Mouse (Mus musculus): Measurements from ENCODE around the gene Rnf185. TPM values are rescaled to one million over a fixed set of nuclear protein-coding genes. Genes with fewer than 3 reads are reported as not detected.
A peak's percentile ranks its signal among the peaks of the same experiment; 100 is the strongest.

The Rnf185 gene
- 41.1 and 41.7 TPM in 2 replicates for polyA plus RNA-seq (2015; fragmentation: Nextera tagmentation; extraction: Ambion mirVana)

- Histone ChIP-seq H3K9ac (peak within 1 kb of the TSS; percentile 81), H3K27ac (replicated peaks) (peak within 1 kb of the TSS; percentile 90), H3K4me1 (replicated peaks) (peaks cover 26% of the 10 kb centered on the region), H3K36me3 (peaks cover 6% of the 10 kb centered on the region; the same call in 1 of the 2 replicates), H3K27me3 (no peaks in the 10 kb centered on the region), H3K9me3 (no peaks in the 10 kb centered on the region), H3K4me2 (peak within 1 kb of the TSS; percentile 87), H3K4me3 (peak within 1 kb of the TSS; percentile 85)
- ATAC-seq (ENCODE audit: low FRiP score, low read depth), result peak; percentile 97
- WGBS, result under 1% methylated on average over 45 of the region's 45 CpGs
Observed at GRCm38 (mm10) chr11:3452167-3452639, at the start of gene Rnf185. Gene Rnf185, minus strand, starts transcription at chr11:3452363.

GRCm38 (mm10) chr11:3497296-3497695 lies 45.1 kb upstream of the Rnf185 start:
- H3K27ac ChIP-seq (replicated peaks), result no peak overlapping the region
- no peak overlapping the region for H3K4me2 ChIP-seq
- no peak overlapping the region for H3K4me3 ChIP-seq
- H3K9me3 ChIP-seq, result no peaks in the 10 kb centered on the region
- no peaks in the 10 kb centered on the region for H3K36me3 ChIP-seq
- no peak for ATAC-seq (ENCODE audit: low FRiP score, low read depth)
- no peak overlapping the region for H3K9ac ChIP-seq
- H3K4me1 ChIP-seq (replicated peaks), result no peaks in the 10 kb centered on the region
- 95% methylated on average over 1 of the region's 1 CpGs for WGBS
- H3K27me3 ChIP-seq, result no peaks in the 10 kb centered on the region

GRCm38 (mm10) chr11:3496756-3497155 lies 44.6 kb upstream of the Rnf185 start:
- Histone ChIP-seq H3K9me3 (no peaks in the 10 kb centered on the region), H3K9ac (no peak overlapping the region), H3K4me1 (replicated peaks) (no peaks in the 10 kb centered on the region), H3K36me3 (no peaks in the 10 kb centered on the region), H3K4me3 (no peak overlapping the region), H3K27ac (replicated peaks) (no peak overlapping the region), H3K4me2 (no peak overlapping the region), H3K27me3 (no peaks in the 10 kb centered on the region)
- WGBS, result 66% methylated on average over 5 of the region's 5 CpGs
- no peak for ATAC-seq (ENCODE audit: low FRiP score, low read depth)

- Histone ChIP-seq H3K4me3 (no peak overlapping the region), H3K4me2 (no peak overlapping the region), H3K27me3 (no peaks in the 10 kb centered on the region), H3K36me3 (no peaks in the 10 kb centered on the region), H3K9ac (no peak overlapping the region), H3K9me3 (no peaks in the 10 kb centered on the region), H3K4me1 (replicated peaks) (no peaks in the 10 kb centered on the region), H3K27ac (replicated peaks) (no peak overlapping the region)
- no peak for ATAC-seq (ENCODE audit: low FRiP score, low read depth)
- 83% methylated on average over 14 of the region's 14 CpGs for WGBS
Observed at GRCm38 (mm10) chr11:3495496-3495895, 43.3 kb upstream of the Rnf185 start.

GRCm38 (mm10) chr11:3494857-3495256 lies 42.7 kb upstream of the Rnf185 start:
- Histone ChIP-seq H3K27ac (replicated peaks) (no peak overlapping the region), H3K4me3 (no peak overlapping the region), H3K4me1 (replicated peaks) (no peaks in the 10 kb centered on the region), H3K4me2 (no peak overlapping the region), H3K9ac (no peak overlapping the region), H3K9me3 (no peaks in the 10 kb centered on the region), H3K27me3 (no peaks in the 10 kb centered on the region), H3K36me3 (no peaks in the 10 kb centered on the region)
- ATAC-seq (ENCODE audit: low FRiP score, low read depth), result no peak
- WGBS, result 83% methylated on average over 17 of the region's 17 CpGs

- no peak for ATAC-seq (ENCODE audit: low FRiP score, low read depth)
- Histone ChIP-seq H3K27me3 (no peaks in the 10 kb centered on the region), H3K36me3 (no peaks in the 10 kb centered on the region), H3K9ac (no peak overlapping the region), H3K4me2 (no peak overlapping the region), H3K4me3 (no peak overlapping the region), H3K4me1 (replicated peaks) (no peaks in the 10 kb centered on the region), H3K9me3 (no peaks in the 10 kb centered on the region), H3K27ac (replicated peaks) (no peak overlapping the region)
- WGBS, result 68% methylated on average over 4 of the region's 4 CpGs
Observed at GRCm38 (mm10) chr11:3492748-3493147, 40.6 kb upstream of the Rnf185 start.

GRCm38 (mm10) chr11:3489036-3489435 lies 36.9 kb upstream of the Rnf185 start:
- H3K27ac ChIP-seq (replicated peaks), result no peak overlapping the region
- no peak overlapping the region for H3K4me2 ChIP-seq
- ATAC-seq (ENCODE audit: low FRiP score, low read depth), result no peak
- H3K9me3 ChIP-seq, result no peaks in the 10 kb centered on the region
- no peaks in the 10 kb centered on the region for H3K27me3 ChIP-seq
- 0 out of 2 replicates have a peak, but pooled peaks cover 2% of the 10 kb centered on the region for H3K4me1 ChIP-seq (replicated peaks)
- no peak overlapping the region for H3K9ac ChIP-seq
- no peaks in the 10 kb centered on the region for H3K36me3 ChIP-seq
- 91% methylated on average over 5 of the region's 5 CpGs for WGBS
- no peak overlapping the region for H3K4me3 ChIP-seq

GRCm38 (mm10) chr11:3487952-3488570 lies 35.9 kb upstream of the Rnf185 start, which contains the start of gene Pla2g3:
Gene Pla2g3, plus strand, starts transcription at chr11:3488284.
- Histone ChIP-seq H3K27ac (replicated peaks) (no peak within 1 kb of the TSS), H3K4me1 (replicated peaks) (0 out of 2 replicates have a peak, but pooled peaks cover 2% of the 10 kb centered on the region), H3K4me3 (no peak within 1 kb of the TSS), H3K9me3 (no peaks in the 10 kb centered on the region), H3K4me2 (no peak within 1 kb of the TSS), H3K27me3 (no peaks in the 10 kb centered on the region), H3K9ac (no peak within 1 kb of the TSS), H3K36me3 (no peaks in the 10 kb centered on the region)
- 31% methylated on average over 11 of the region's 11 CpGs for WGBS
- ATAC-seq (ENCODE audit: low FRiP score, low read depth), result no peak

GRCm38 (mm10) chr11:3486349-3486748 lies 34.2 kb upstream of the Rnf185 start:
- H3K4me2 ChIP-seq, result no peak overlapping the region
- H3K9ac ChIP-seq, result no peak overlapping the region
- H3K4me1 ChIP-seq (replicated peaks), result 0 out of 2 replicates have a peak, but pooled peaks cover 2% of the 10 kb centered on the region
- ATAC-seq (ENCODE audit: low FRiP score, low read depth), result no peak
- H3K27ac ChIP-seq (replicated peaks), result no peak overlapping the region
- no peaks in the 10 kb centered on the region for H3K36me3 ChIP-seq
- WGBS, result 81% methylated on average over 7 of the region's 7 CpGs
- H3K27me3 ChIP-seq, result no peaks in the 10 kb centered on the region
- H3K4me3 ChIP-seq, result no peak overlapping the region
- H3K9me3 ChIP-seq, result no peaks in the 10 kb centered on the region

- Histone ChIP-seq H3K9ac (no peak overlapping the region), H3K36me3 (no peaks in the 10 kb centered on the region), H3K4me2 (no peak overlapping the region), H3K27me3 (no peaks in the 10 kb centered on the region), H3K9me3 (no peaks in the 10 kb centered on the region), H3K4me3 (no peak overlapping the region), H3K4me1 (replicated peaks) (0 out of 2 replicates have a peak, but pooled peaks cover 2% of the 10 kb centered on the region), H3K27ac (replicated peaks) (peak overlapping the region; percentile 22)
- peak; percentile 83 for ATAC-seq (ENCODE audit: low FRiP score, low read depth)
- WGBS, result 56% methylated on average over 11 of the region's 11 CpGs
Observed at GRCm38 (mm10) chr11:3483980-3484642, 31.9 kb upstream of the Rnf185 start.

GRCm38 (mm10) chr11:3475489-3475888 lies 23.3 kb upstream of the Rnf185 start:
- H3K4me2 ChIP-seq, result no peak overlapping the region
- no peak for ATAC-seq (ENCODE audit: low FRiP score, low read depth)

GRCm38 (mm10) chr11:3474480-3475115 lies 22.4 kb upstream of the Rnf185 start:
- Histone ChIP-seq H3K36me3 (no peaks in the 10 kb centered on the region), H3K4me1 (replicated peaks) (no peaks in the 10 kb centered on the region), H3K9me3 (no peaks in the 10 kb centered on the region), H3K4me2 (no peak overlapping the region), H3K27me3 (no peaks in the 10 kb centered on the region), H3K4me3 (no peak overlapping the region), H3K9ac (no peak overlapping the region), H3K27ac (replicated peaks) (no peak overlapping the region)
- ATAC-seq (ENCODE audit: low FRiP score, low read depth), result no peak
- WGBS, result 89% methylated on average over 7 of the region's 7 CpGs

More at GRCm38 (mm10) chr11:3475489-3475888, 23.3 kb upstream of the Rnf185 start:
- no peaks in the 10 kb centered on the region for H3K9me3 ChIP-seq
- no peaks in the 10 kb centered on the region for H3K4me1 ChIP-seq (replicated peaks)
- no peaks in the 10 kb centered on the region for H3K27me3 ChIP-seq
- no peaks in the 10 kb centered on the region for H3K36me3 ChIP-seq
- H3K4me3 ChIP-seq, result no peak overlapping the region
- H3K9ac ChIP-seq, result no peak overlapping the region
- no peak overlapping the region for H3K27ac ChIP-seq (replicated peaks)
